Mouse (Mus musculus): ENCODE measurements around the gene Maged1.

- TF ChIP-seq CTCF (IDR thresholded peaks at IDR 0.05; ENCODE audit: low read depth): no peak
- TF ChIP-seq EP300 (IDR thresholded peaks at IDR 0.05; ENCODE audit: low read depth): no peak
Measured at GRCm38 (mm10) chrX:94540341-94541201, 1.4 kb downstream of the Maged1 start.

Measured in liver, embryonic 14.5 days (tissue).